Mouse (Mus musculus) forebrain, embryonic 16.5 days (tissue): ENCODE data around the gene Hdac8. TPM values are rescaled to one million over a fixed set of nuclear protein-coding genes. Genes with fewer than 3 reads are reported as not detected.

ENCODE experiments used
- ATAC-seq: fragments of 200-750 bp; cut with Nextera tagmentation; 2 replicates; pipeline ENCODE4 v1.8.0; 2017; ENCODE audit warnings: mild to moderate bottlenecking, moderate library complexity
- H3K27ac ChIP-seq: fragments of 300-500 bp; sonication (generic); 2 replicates; pipeline ENCODE4 v1.5.1; 2014; ENCODE audit warnings: low read length, control low read depth
- H3K27me3 ChIP-seq: fragments of 300-500 bp; sonication (generic); replicated peaks from 2 replicates; pipeline ENCODE4 v1.6.1; 2014; ENCODE audit warnings: low read length; ENCODE audit not compliant: control insufficient read depth, insufficient read depth
- H3K36me3 ChIP-seq: fragments of 300-500 bp; sonication (generic); 2 replicates; pipeline ENCODE4 v1.6.1; 2014; ENCODE audit not compliant: control insufficient read depth, insufficient read depth
- H3K4me1 ChIP-seq: fragments of 300-500 bp; sonication (generic); replicated peaks from 2 replicates; pipeline ENCODE4 v1.6.1; 2014; ENCODE audit warnings: low read length; ENCODE audit not compliant: control insufficient read depth, insufficient read depth
- H3K4me2 ChIP-seq: fragments of 300-500 bp; sonication (generic); 2 replicates; pipeline ENCODE4 v1.6.1; 2014; ENCODE audit warnings: mild to moderate bottlenecking, low read length, control low read depth
- H3K4me3 ChIP-seq: fragments of 300-500 bp; sonication (generic); replicated peaks from 2 replicates; pipeline ENCODE4 v1.5.1; 2014; ENCODE audit warnings: mild to moderate bottlenecking, low read length, control low read depth
- H3K9ac ChIP-seq: fragments of 300-500 bp; sonication (generic); replicated peaks from 2 replicates; pipeline ENCODE4 v1.6.1; 2014; ENCODE audit warnings: low read depth, low read length, control low read depth
- H3K9me3 ChIP-seq: fragments of 300-500 bp; sonication (generic); 2 replicates; pipeline ENCODE4 v1.6.1; 2016; ENCODE audit warnings: low read length; ENCODE audit not compliant: control insufficient read depth
- WGBS: fragments of 180-500 bp; shearing (Covaris S2); extraction: QIAGEN DNeasy Blood & Tissue Kit; methylation state at CpG from one replicate; pipeline ENCODE4 v1.1.7; 2014; 5-methylcytosine and 5-hydroxymethylcytosine counted together
- polyA plus RNA-seq: library from polyadenylated mRNA; unstranded; fragments of >200 nt; fragmentation: Nextera tagmentation; extraction: Ambion mirVana; gene quantifications from 2 replicates; pipeline ENCODE4 v1.2.1, GENCODE M21; 2015

Gene Hdac8
- polyA plus RNA-seq, 1 experiment from 2014 or later: 12.1 TPM

GRCm38 (mm10) chrX:102475555-102475954 is 29.6 kb downstream of the Hdac8 start:
- H3K4me2 ChIP-seq: no peak overlapping the region
- no peaks in the 10 kb centered on the region for H3K9me3 ChIP-seq
- H3K36me3 ChIP-seq: no peaks in the 10 kb centered on the region
- H3K4me1 ChIP-seq: no peaks in the 10 kb centered on the region
- no peak for ATAC-seq
- 60% methylated on average over 5 of the region's 5 CpGs for WGBS
- 0 out of 2 replicates have a peak, but pooled peaks cover 2% of the 10 kb centered on the region for H3K27me3 ChIP-seq
- no peak overlapping the region for H3K27ac ChIP-seq
- no peak overlapping the region for H3K9ac ChIP-seq
- no peak overlapping the region for H3K4me3 ChIP-seq

- H3K36me3 ChIP-seq: no peaks in the 10 kb centered on the region
- no peak overlapping the region for H3K9ac ChIP-seq
- no peak overlapping the region for H3K4me3 ChIP-seq
- no peak for ATAC-seq
- no peak overlapping the region for H3K27ac ChIP-seq
- no peak overlapping the region for H3K4me2 ChIP-seq
- H3K27me3 ChIP-seq: no peaks in the 10 kb centered on the region
- WGBS: 79% methylated on average over 8 of the region's 8 CpGs
- no peaks in the 10 kb centered on the region for H3K9me3 ChIP-seq
- no peaks in the 10 kb centered on the region for H3K4me1 ChIP-seq
Measured at GRCm38 (mm10) chrX:102418343-102419127, 86.6 kb downstream of the Hdac8 start.

- H3K4me3 ChIP-seq: no peak overlapping the region
Measured at GRCm38 (mm10) chrX:102416972-102417371, 88.2 kb downstream of the Hdac8 start.

DNA sequence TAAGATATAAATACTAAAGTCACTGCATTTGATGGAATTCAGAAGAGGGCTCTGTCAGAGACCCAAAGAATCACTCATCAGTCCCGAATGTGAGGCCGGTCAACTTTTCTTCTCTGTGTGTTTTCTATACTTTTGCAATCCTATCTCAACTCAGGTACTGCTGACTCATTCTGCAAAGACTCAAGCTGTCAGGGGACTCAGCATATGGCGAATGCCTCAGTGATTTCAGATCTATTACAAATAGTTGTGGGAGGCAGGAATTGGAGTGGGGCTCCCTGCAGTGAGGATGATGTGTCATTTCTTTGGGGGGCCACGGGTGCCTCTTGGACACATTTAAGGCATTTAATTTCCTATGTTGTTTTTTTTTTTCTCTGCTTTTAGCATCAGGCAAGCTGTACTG is 88.8 kb downstream of the Hdac8 start:
- Histone ChIP-seq H3K27ac (no peak overlapping the region), H3K4me1 (no peaks in the 10 kb centered on the region), H3K27me3 (no peaks in the 10 kb centered on the region), H3K9ac (no peak overlapping the region), H3K9me3 (no peaks in the 10 kb centered on the region), H3K36me3 (no peaks in the 10 kb centered on the region), H3K4me3 (no peak overlapping the region), H3K4me2 (no peak overlapping the region)
- ATAC-seq: no peak
- 66% methylated on average over 4 of the region's 4 CpGs for WGBS

More at GRCm38 (mm10) chrX:102416972-102417371, 88.2 kb downstream of the Hdac8 start:
- no peak overlapping the region for H3K4me2 ChIP-seq
- no peak overlapping the region for H3K9ac ChIP-seq
- no peaks in the 10 kb centered on the region for H3K9me3 ChIP-seq
- no peak for ATAC-seq
- H3K36me3 ChIP-seq: no peaks in the 10 kb centered on the region
- H3K27me3 ChIP-seq: no peaks in the 10 kb centered on the region
- no peaks in the 10 kb centered on the region for H3K4me1 ChIP-seq
- 64% methylated on average over 4 of the region's 4 CpGs for WGBS
- no peak overlapping the region for H3K27ac ChIP-seq

DNA sequence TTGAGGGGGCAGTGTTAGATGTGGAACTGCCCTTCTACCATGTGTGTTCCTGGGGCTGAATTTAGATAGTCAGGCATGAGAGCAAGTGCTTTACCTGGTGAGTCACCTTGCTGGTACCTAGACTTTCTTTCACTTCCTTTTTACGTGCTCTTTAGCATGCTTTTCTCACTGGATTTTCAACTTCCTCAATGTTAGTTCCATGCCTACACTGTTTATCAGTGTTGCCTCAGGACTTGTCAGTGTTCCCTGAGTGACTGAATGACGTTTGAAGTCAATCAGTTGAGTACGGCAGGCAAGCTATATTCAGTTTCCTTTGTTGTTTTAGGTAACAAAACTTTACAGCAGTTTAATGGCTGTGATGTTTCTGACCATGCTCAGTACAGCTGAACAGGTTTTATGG is 120.4 kb downstream of the Hdac8 start:
- ATAC-seq: no peak
- no peak overlapping the region for H3K9ac ChIP-seq
- H3K27ac ChIP-seq: no peak overlapping the region
- WGBS: 80% methylated on average over 3 of the region's 3 CpGs
- no peak overlapping the region for H3K4me3 ChIP-seq
- no peaks in the 10 kb centered on the region for H3K36me3 ChIP-seq
- H3K9me3 ChIP-seq: no peaks in the 10 kb centered on the region
- no peaks in the 10 kb centered on the region for H3K4me1 ChIP-seq
- H3K4me2 ChIP-seq: no peak overlapping the region
- H3K27me3 ChIP-seq: 0 out of 2 replicates have a peak, but pooled peaks cover 3% of the 10 kb centered on the region

DNA sequence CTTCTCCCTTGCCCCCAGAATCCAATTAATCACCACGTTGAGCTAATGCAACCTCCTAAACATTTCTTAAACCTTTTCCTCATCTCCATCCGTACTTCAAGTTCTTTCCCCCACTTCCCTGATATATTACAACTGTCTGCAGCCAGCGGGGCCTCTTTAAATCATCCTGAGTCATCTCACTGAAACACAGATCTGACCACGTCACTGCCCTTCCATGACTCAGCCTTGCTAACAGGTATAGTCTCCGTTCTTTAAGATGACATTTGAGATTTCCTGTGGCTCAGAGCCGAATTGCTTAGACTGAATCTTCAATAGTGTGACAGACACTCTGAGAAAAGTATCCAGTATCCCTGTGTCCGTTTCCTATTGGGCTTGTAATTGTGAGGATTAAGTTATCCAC is 122.0 kb downstream of the Hdac8 start:
- WGBS: 69% methylated on average over 7 of the region's 7 CpGs
- H3K9me3 ChIP-seq: no peaks in the 10 kb centered on the region
- no peak overlapping the region for H3K27ac ChIP-seq
- ATAC-seq: no peak
- no peak overlapping the region for H3K9ac ChIP-seq
- no peak overlapping the region for H3K4me3 ChIP-seq
- H3K27me3 ChIP-seq: 0 out of 2 replicates have a peak, but pooled peaks cover 3% of the 10 kb centered on the region
- no peak overlapping the region for H3K4me2 ChIP-seq
- no peaks in the 10 kb centered on the region for H3K4me1 ChIP-seq
- no peaks in the 10 kb centered on the region for H3K36me3 ChIP-seq

DNA sequence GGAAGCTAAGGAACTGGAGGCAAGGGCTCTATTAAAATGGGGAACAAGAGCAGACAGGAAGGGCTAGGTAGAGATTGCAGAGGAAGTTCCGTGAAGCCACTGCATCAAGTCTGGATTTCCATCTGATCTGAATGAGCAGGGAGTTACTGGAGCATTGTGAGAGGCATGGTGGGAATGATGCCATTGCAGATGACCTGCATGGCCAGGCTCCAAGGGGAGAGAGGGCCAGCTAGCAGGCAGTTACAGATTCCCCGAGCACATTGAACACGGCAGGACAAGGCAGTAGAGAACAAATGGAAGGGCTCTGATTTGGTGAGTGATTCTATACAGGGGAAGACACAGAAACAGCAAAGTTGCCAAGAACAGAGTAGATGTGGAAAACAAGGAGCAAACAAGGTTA is 138.6 kb downstream of the Hdac8 start:
- Histone ChIP-seq H3K9me3 (no peaks in the 10 kb centered on the region), H3K27ac (no peak overlapping the region), H3K4me3 (no peak overlapping the region), H3K4me2 (no peak overlapping the region), H3K4me1 (no peaks in the 10 kb centered on the region), H3K27me3 (no peaks in the 10 kb centered on the region), H3K9ac (no peak overlapping the region), H3K36me3 (no peaks in the 10 kb centered on the region)
- 78% methylated on average over 3 of the region's 3 CpGs for WGBS
- ATAC-seq: no peak

GRCm38 (mm10) chrX:102362244-102362643 is 142.9 kb downstream of the Hdac8 start:
- WGBS: 88% methylated on average over 2 of the region's 2 CpGs
- Histone ChIP-seq H3K4me2 (no peak overlapping the region), H3K4me3 (no peak overlapping the region), H3K27me3 (no peaks in the 10 kb centered on the region), H3K9me3 (no peaks in the 10 kb centered on the region), H3K36me3 (no peaks in the 10 kb centered on the region), H3K4me1 (no peaks in the 10 kb centered on the region), H3K27ac (no peak overlapping the region), H3K9ac (no peak overlapping the region)
- ATAC-seq: no peak

DNA sequence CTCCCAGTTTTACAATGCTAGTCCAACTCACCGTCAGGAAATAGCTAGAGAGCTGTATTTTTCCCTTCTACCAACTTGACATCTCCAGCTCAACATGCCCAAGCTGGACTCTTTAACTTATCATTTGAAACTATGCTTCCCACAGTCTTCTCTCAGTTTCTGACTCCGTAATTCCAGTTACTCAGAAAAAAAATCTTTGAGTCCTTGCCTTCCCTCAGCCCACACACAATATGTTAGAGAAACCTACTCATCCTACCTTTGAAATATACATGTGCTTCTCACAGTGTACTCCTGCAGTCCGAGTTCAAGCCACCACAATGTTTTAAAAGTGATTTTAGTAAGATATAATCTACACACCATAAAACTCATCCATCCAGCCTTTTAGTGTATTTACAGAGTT is 151.7 kb downstream of the Hdac8 start:
- no peak for ATAC-seq
- Histone ChIP-seq H3K36me3 (no peaks in the 10 kb centered on the region), H3K9ac (no peak overlapping the region), H3K4me2 (no peak overlapping the region), H3K27ac (no peak overlapping the region), H3K4me1 (no peaks in the 10 kb centered on the region), H3K9me3 (no peaks in the 10 kb centered on the region), H3K4me3 (no peak overlapping the region), H3K27me3 (no peaks in the 10 kb centered on the region)
- WGBS: 81% methylated on average over 3 of the region's 3 CpGs
